Mouse (Mus musculus) midbrain, postnatal 0 days (tissue): ENCODE results near the gene Grsf1. TPM values are rescaled to one million over a fixed set of nuclear protein-coding genes. Genes with fewer than 3 reads are reported as not detected.
A peak's percentile ranks its signal among the peaks of the same experiment; 100 is the strongest.

Experiments used
- ATAC-seq: fragments of 200-750 bp; cut with Nextera tagmentation; 2 replicates; pipeline ENCODE4 v1.8.0; 2017; ENCODE audit warnings: moderate number of reproducible peaks, mild to moderate bottlenecking, moderate TSS enrichment, moderate library complexity; ENCODE audit not compliant: low FRiP score
- DNase-seq: peaks from one replicate; pipeline ENCODE4 v3.0.0-alpha.2; 2015; ENCODE audit warnings: low spot score
- H3K27ac ChIP-seq: fragments of 300-500 bp; sonication (generic); 2 replicates; pipeline ENCODE4 v1.5.1; 2014; ENCODE audit warnings: low read depth, mild to moderate bottlenecking, low read length, mixed read lengths
- H3K27me3 ChIP-seq: fragments of 300-500 bp; sonication (generic); 2 replicates; pipeline ENCODE4 v1.6.1; 2014; ENCODE audit warnings: low read length, control low read depth, mixed read lengths; ENCODE audit not compliant: insufficient read depth
- H3K36me3 ChIP-seq: fragments of 300-500 bp; sonication (generic); 2 replicates; pipeline ENCODE4 v1.6.1; 2014; ENCODE audit warnings: low read length, control low read depth, mixed read lengths; ENCODE audit not compliant: insufficient read depth
- H3K4me1 ChIP-seq: fragments of 300-500 bp; sonication (generic); 2 replicates; pipeline ENCODE4 v1.6.1; 2014; ENCODE audit warnings: mild to moderate bottlenecking, control low read depth, antibody characterized with exemption, low read length, mixed read lengths; ENCODE audit not compliant: insufficient read depth
- H3K4me2 ChIP-seq: fragments of 300-500 bp; sonication (generic); 2 replicates; pipeline ENCODE4 v1.6.1; 2014; ENCODE audit warnings: low read depth, mild to moderate bottlenecking, low read length, mixed read lengths; ENCODE audit not compliant: poor library complexity, severe bottlenecking
- H3K4me3 ChIP-seq: fragments of 300-500 bp; sonication (generic); 2 replicates; pipeline ENCODE4 v1.5.1; 2014; ENCODE audit warnings: low read depth, mild to moderate bottlenecking, low read length, moderate library complexity
- H3K9ac ChIP-seq: fragments of 300-500 bp; sonication (generic); replicated peaks from 2 replicates; pipeline ENCODE4 v1.6.1; 2014; ENCODE audit warnings: mild to moderate bottlenecking, low read length, moderate library complexity, mixed read lengths; ENCODE audit not compliant: poor library complexity, severe bottlenecking
- H3K9me3 ChIP-seq: fragments of 300-500 bp; sonication (generic); 2 replicates; pipeline ENCODE4 v1.6.1; 2016; ENCODE audit warnings: low read length, control low read depth
- CTCF ChIP-seq: IDR thresholded peaks from 2 replicates; pipeline ENCODE4 v1.5.1; 2016; ENCODE audit warnings: antibody characterized with exemption, mild to moderate bottlenecking
- WGBS: fragments of 180-500 bp; shearing (Covaris S2); extraction: QIAGEN DNeasy Blood & Tissue Kit; methylation state at CpG from one replicate; pipeline ENCODE4 v1.1.7; 2014; 5-methylcytosine and 5-hydroxymethylcytosine counted together
- polyA plus RNA-seq: library from polyadenylated mRNA; unstranded; fragments of >200 nt; fragmentation: Nextera tagmentation; extraction: Ambion mirVana; gene quantifications from 2 replicates; pipeline ENCODE4 v1.2.1, GENCODE M21; 2015
- total RNA-seq: library from RNA; depleted of rRNA; stranded (reverse); fragments of >200 nt; gene quantifications from 2 replicates; pipeline ENCODE4 v1.2.3, GENCODE M21; 2014; rRNA removed

The Grsf1 gene
- total RNA-seq (58.0 and 60.3 TPM in 2 replicates), polyA plus RNA-seq (54.1 and 54.6 TPM in 2 replicates)

DNA sequence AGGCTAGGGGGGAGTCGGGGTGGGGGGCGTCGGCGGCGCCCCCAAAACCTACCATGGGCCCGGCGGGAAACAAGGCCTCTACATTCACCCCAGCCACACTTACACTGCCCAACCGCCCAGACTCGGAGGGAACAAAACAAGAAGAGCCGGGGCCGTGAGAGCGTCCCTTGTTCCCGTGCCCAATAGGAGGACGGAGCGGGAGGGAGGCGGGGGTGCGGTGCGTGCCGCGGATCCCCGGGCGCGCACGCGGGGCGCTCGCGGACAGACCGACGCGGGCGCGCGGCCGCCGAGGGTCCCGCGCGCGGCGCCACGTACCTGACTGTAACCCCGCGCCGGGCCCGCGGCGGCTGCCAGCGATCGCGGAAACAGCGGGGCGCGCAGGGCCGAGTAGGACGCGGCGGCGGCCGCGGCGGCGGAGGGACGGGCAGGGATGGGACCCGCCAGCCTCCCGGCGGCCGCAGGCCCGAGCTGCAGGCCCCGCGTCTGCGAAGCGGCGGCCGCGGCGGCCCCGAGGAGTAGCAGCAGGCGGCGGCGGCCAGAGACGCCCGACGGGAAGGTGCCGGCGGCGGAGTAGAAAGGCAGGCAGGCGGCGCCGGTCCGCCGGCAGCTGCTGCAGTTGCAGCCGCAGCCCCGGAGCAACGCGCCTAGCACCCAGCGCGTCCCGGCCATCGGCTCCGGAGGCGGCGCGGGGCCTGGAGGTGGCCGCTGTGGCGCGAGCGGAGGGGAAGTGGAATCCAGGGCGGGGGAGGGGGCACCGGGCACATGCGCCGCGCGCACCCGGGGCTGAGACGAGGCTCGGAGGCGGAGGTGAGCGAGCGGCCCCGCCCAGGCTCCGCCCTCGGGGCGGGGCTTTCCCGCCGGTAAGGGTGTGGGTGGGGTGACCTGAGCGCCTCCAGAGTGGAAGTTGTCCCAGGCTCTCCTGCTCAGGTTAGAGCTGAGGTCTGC, at the start of gene Grsf1:
Grsf1 (minus strand) TSS at position 729 of the 945 bp plus-strand sequence.
- Histone ChIP-seq H3K4me3 (peak within 1 kb of the TSS; percentile 97), H3K9ac (peak within 1 kb of the TSS; percentile 98), H3K4me1 (peaks cover 5% of the 10 kb centered on the region; the same call in 1 of the 2 replicates), H3K27ac (peak within 1 kb of the TSS; percentile 93), H3K36me3 (no peaks in the 10 kb centered on the region), H3K27me3 (no peaks in the 10 kb centered on the region), H3K4me2 (peak within 1 kb of the TSS; percentile 85), H3K9me3 (no peaks in the 10 kb centered on the region)
- peak; percentile 90 for DNase-seq
- under 1% methylated on average over 124 of the region's 127 CpGs for WGBS
- peak; percentile 93 for ATAC-seq
- no peak for TF ChIP-seq CTCF

DNA sequence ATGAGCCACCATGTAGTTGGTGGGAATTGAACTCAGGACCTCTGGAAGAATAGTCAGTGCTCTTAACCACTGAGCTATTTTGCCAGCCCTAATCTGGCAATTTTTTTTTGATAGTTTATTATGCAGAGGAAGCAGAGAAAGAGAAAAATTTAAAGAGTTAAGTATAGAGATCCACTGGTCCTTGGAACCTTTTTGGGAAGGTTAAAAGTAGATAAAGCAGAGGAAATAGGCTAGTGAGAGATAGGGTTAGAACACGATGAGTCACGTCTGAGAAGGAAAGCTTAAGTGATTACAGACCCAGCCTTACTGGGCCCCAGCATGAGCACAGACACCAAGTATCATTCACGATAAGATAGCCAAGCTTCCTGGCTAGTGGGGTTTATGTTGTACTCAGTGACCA, 48.1 kb upstream of the Grsf1 start:
- DNase-seq (no peak), ATAC-seq (no peak)
- no peak for TF ChIP-seq CTCF
- Histone ChIP-seq H3K4me3 (no peak overlapping the region), H3K27me3 (no peaks in the 10 kb centered on the region), H3K9me3 (no peaks in the 10 kb centered on the region), H3K9ac (no peak overlapping the region), H3K4me1 (peaks cover 14% of the 10 kb centered on the region; the same call in 1 of the 2 replicates), H3K27ac (no peak overlapping the region), H3K36me3 (no peaks in the 10 kb centered on the region), H3K4me2 (no peak overlapping the region)
- WGBS: 73% methylated on average over 3 of the region's 3 CpGs

- H3K27ac ChIP-seq: peak overlapping the region; percentile 93
- ATAC-seq: no peak
- no peaks in the 10 kb centered on the region for H3K9me3 ChIP-seq
- H3K9ac ChIP-seq: peak overlapping the region; percentile 94
- no peak for TF ChIP-seq CTCF
- WGBS: 11% methylated on average over 4 of the region's 4 CpGs
- H3K27me3 ChIP-seq: no peaks in the 10 kb centered on the region
- H3K36me3 ChIP-seq: no peaks in the 10 kb centered on the region
- H3K4me3 ChIP-seq: peak overlapping the region; percentile 99
- peak; percentile 32 for DNase-seq
- H3K4me1 ChIP-seq: peaks cover 14% of the 10 kb centered on the region; the same call in 1 of the 2 replicates
- peak overlapping the region; percentile 92 for H3K4me2 ChIP-seq
Observed at GRCm38 (mm10) chr5:88722213-88722600, 46.2 kb upstream of the Grsf1 start.

GRCm38 (mm10) chr5:88721565-88722212, 45.7 kb upstream of the Grsf1 start:
- DNase-seq (peak; percentile 16), ATAC-seq (peak; percentile 21)
- H3K9me3 ChIP-seq: no peaks in the 10 kb centered on the region
- peaks cover 14% of the 10 kb centered on the region; the same call in 1 of the 2 replicates for H3K4me1 ChIP-seq
- 2% methylated on average over 31 of the region's 31 CpGs for WGBS
- peak overlapping the region; percentile 92 for H3K4me2 ChIP-seq
- H3K4me3 ChIP-seq: peak overlapping the region; percentile 99
- no peaks in the 10 kb centered on the region for H3K36me3 ChIP-seq
- H3K27ac ChIP-seq: peak overlapping the region; percentile 93
- H3K27me3 ChIP-seq: no peaks in the 10 kb centered on the region
- TF ChIP-seq CTCF: no peak
- peak overlapping the region; percentile 94 for H3K9ac ChIP-seq

GRCm38 (mm10) chr5:88721003-88721475, 45.1 kb upstream of the Grsf1 start:
- ATAC-seq: peak; percentile 80
- TF ChIP-seq CTCF: no peak
- H3K9ac ChIP-seq: peak overlapping the region; percentile 94
- H3K27me3 ChIP-seq: no peaks in the 10 kb centered on the region
- WGBS: 0% methylated on average over 18 of the region's 38 CpGs
- DNase-seq: peak; percentile 5
- H3K36me3 ChIP-seq: no peaks in the 10 kb centered on the region
- H3K27ac ChIP-seq: peak overlapping the region; percentile 93
- peaks cover 14% of the 10 kb centered on the region; the same call in 1 of the 2 replicates for H3K4me1 ChIP-seq
- H3K9me3 ChIP-seq: no peaks in the 10 kb centered on the region
- peak overlapping the region; percentile 92 for H3K4me2 ChIP-seq
- H3K4me3 ChIP-seq: peak overlapping the region; percentile 99
